Mouse (Mus musculus): ENCODE results near the gene Olfr633. TPM values are rescaled to one million over a fixed set of nuclear protein-coding genes. Genes with fewer than 3 reads are reported as not detected.
"Not testable (repeated sequence)": the region's sequence is repeated elsewhere in the genome, so short reads cannot be mapped to it uniquely, and the experiment has no call there.

Olfr633 gene
- not detected for total RNA-seq (2022)

GRCm38 (mm10) chr7:103944137-103944536 is at the start of gene Olfr633:
Gene Olfr633 (plus strand): TSS chr7:103944437.
- DNase-seq (ENCODE audit: low spot score in 2 of 2): no peak

DNA sequence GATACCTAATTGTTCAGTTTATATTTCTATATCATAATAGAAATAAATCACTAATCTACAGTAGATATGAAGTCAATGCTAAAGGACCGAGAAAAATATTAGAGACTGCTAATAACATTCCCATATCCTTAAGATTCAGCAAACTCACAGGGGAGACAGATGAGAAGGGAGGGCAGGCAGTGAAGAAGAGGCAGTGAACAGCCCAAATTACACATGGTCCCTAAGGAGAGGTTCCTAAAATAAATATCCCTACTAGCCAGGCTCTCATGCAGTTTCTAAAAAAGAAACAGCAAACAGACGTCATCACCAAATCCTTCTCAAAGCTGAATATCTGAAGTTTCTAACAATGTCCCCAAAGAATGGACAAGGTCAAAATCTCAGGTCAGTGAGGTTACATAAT is 41.0 kb upstream of the Olfr633 start, which contains the start of gene Olfr65:
Gene Olfr65 (plus strand): TSS at position 301 of the 400 bp plus-strand sequence.
- no peak for DNase-seq (ENCODE audit: low spot score in 2 of 2)

DNA sequence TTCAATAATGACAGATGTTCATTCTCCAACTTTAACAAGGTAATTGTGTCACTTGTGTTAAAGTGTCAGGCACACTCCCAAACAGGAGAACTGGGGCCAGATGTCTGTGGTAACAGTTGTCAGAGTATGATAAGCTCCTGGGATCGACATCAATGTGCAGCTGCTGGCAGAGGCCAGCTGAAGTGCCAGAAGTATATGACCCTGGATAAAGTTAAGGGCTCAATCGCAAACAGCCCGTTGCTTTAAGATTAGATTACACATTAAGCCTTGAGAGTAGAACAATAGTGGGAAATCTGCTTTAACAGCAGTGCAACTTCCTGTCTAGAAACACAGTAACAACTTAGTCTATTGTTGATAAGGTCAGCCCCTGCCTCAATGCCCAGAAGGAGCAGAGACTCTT is 34.2 kb upstream of the Olfr633 start:
- DNase-seq (ENCODE audit: low spot score in 2 of 2): no peak

DNA sequence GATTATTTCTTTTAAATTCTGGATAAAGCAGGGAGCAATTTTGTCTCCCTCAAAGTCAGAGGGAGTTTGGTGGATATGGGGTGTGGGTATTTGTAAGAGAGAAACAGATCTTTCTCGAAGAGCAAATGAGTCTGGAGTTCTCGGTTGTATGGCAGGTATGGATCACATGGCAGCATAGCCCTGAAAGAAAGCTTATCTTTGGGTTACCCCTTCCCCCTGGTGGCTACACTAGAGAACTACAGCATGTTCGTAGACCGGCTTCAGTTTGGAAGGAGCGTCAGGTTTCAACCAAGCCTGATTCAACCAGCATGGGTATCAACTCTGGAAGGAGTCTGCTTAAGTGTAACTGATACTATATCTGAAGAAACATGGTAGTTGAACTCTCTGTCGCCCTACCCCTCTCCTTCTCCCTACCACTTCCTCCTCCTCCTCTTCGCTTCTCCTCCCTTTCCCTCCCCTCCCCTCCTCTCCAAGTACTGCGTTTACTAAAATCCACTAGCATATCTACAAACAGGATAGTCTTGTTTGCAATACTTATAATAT is 31.2 kb upstream of the Olfr633 start:
- DNase-seq (ENCODE audit: low spot score in 2 of 2): no peak

DNA sequence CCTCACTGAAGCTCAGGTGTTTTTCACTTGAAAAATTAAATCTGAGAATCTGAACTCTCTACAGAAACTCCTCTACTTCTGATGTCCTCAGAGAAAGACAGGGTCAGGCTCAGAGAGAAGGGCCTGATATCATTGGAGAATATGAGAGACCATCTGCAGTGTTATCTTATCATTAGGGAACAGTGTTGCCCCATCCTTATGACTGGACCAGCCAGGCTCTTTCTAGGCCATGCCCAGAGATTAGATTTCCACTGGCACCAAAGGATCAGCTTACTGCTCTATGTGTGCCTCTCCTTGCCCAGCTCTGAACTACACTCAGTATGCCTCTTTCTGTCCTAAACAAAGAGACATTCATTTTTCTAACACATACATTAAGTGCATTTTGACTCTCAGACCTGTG is 28.9 kb upstream of the Olfr633 start:
- DNase-seq (ENCODE audit: low spot score in 2 of 2): no peak

- no peak for DNase-seq (ENCODE audit: low spot score in 2 of 2)
Observed at GRCm38 (mm10) chr7:103928525-103928924, 15.7 kb upstream of the Olfr633 start, which contains the start of gene Olfr631. Gene Olfr631 (plus strand): TSS chr7:103928825.

DNA sequence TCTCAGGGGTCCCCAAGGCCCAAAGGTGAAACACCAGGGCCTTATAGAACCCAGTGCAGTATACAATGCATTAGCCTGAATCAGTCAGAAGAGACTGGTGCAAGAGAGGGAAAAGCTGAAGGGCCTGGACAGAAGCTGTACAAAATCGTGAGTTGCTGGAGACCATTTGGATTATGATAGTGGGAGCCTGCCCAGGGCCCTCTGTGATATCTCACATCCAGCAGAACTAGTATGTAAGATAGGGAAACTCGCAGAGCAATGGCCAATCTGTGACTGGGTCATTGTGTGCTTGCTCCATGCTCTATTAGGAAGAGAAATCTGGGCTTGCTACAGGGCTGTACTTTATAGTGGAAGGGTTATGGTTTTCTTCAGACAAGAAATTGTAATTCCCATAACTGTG is 10.0 kb upstream of the Olfr633 start, which contains the start of gene Olfr632:
Gene Olfr632 (plus strand): TSS at position 84 of the 400 bp plus-strand sequence.
- DNase-seq (ENCODE audit: low spot score in 2 of 2): no peak

- no peak for DNase-seq (ENCODE audit: low spot score in 2 of 2)
Observed at GRCm38 (mm10) chr7:103942730-103943129, 1.5 kb upstream of the Olfr633 start.

- not testable (repeated sequence) for DNase-seq (ENCODE audit: low spot score in 2 of 2)
Observed at GRCm38 (mm10) chr7:103966873-103967272, 22.6 kb downstream of the Olfr633 start.

- DNase-seq (ENCODE audit: low spot score in 2 of 2): no peak
Observed at GRCm38 (mm10) chr7:103970852-103971251, 26.6 kb downstream of the Olfr633 start, which contains the start of gene Olfr635. Gene Olfr635 (plus strand): TSS chr7:103971152.

DNA sequence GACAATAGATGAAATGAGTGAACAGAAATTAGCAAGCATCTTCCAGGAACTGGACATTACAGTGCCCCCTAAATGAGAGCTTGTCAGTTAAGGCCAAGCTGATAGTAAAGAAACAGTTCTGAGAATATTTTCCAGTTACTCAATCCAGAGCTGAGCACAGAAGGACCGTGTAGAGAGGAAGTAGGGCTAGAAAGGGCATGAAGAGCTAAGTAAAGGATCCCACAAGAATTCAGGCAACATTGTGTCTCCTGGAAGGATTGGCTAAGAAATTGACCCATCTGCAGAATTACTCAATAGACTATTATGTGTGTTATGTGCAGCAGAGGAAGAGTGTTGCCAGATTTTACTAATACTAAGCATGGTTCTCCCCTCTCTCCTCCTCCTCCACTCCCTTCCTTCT is 27.5 kb downstream of the Olfr633 start:
- no peak for DNase-seq (ENCODE audit: low spot score in 2 of 2)

DNA sequence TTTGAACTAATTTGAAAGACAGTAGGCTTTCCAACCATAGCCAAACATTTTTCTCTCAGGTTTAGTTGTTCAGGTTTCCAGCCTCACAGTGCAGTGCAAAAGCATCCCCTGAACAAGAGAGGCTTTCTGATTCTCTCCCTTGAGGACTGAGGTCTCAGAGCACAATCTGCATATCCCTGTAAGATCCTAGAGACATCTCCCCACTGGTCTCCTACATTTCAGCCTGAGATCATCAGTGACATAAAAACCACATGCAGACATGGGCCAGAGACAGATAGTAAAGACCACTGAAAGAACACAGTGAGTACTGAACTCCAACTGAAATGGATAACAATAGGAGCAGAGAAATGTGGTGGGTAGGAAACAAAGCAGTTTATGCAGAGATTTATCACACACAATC is 54.2 kb downstream of the Olfr633 start, which contains the start of gene Olfr638:
Gene Olfr638 (plus strand): TSS at position 301 of the 400 bp plus-strand sequence.
- DNase-seq (ENCODE audit: low spot score in 2 of 2): no peak

Other genes with a start within 250 kb of the Olfr633 start
- gene Olfr243, start 229.8 kb upstream of the Olfr633 start, total RNA-seq (2022): not detected
- gene Olfr628, start 214.1 kb upstream of the Olfr633 start, total RNA-seq (2022): not detected
- gene Olfr629, start 199.5 kb upstream of the Olfr633 start, total RNA-seq (2022): not detected
- not detected for gene Olfr630, start 187.1 kb upstream of the Olfr633 start, total RNA-seq (2022)
- gene Olfr69, start 172.8 kb upstream of the Olfr633 start, total RNA-seq (2022): not detected
- gene Olfr68, start 164.7 kb upstream of the Olfr633 start, total RNA-seq (2022): not detected
- gene Olfr67, start 152.6 kb upstream of the Olfr633 start, total RNA-seq (2022): not detected
- 10 to 100 TPM; 16.8 to 31.9 (median 25.7) TPM for gene Hbb-bt, start 130.4 kb upstream of the Olfr633 start, total RNA-seq (2022)
- 100 to 1,000 TPM; 204 to 381 (median 262) TPM for gene Hbb-bs, start 116.3 kb upstream of the Olfr633 start, total RNA-seq (2022)
- gene Hbb-bh2, start 103.9 kb upstream of the Olfr633 start, total RNA-seq (2022): not detected
- gene Hbb-bh1, start 101.3 kb upstream of the Olfr633 start, total RNA-seq (2022): not detected
- gene Hbb-y, start 91.2 kb upstream of the Olfr633 start, total RNA-seq (2022): under 1 TPM in 1 of 4 experiments, not detected in 3; 0.57 TPM
- gene Olfr66, start 58.2 kb upstream of the Olfr633 start, total RNA-seq (2022): not detected
- gene Olfr64, start 50.0 kb upstream of the Olfr633 start, total RNA-seq (2022): not detected
- not detected for gene Olfr65, start 41.0 kb upstream of the Olfr633 start, total RNA-seq (2022)
- gene Olfr631, start 15.6 kb upstream of the Olfr633 start, total RNA-seq (2022): not detected
- not detected for gene Olfr632, start 10.1 kb upstream of the Olfr633 start, total RNA-seq (2022)
- under 1 TPM in 3 of 4 experiments, not detected in 1; 0.05 to 0.08 (median 0.07) TPM for gene Olfr635, start 26.7 kb downstream of the Olfr633 start, total RNA-seq (2022)
- not detected for gene Olfr638, start 54.3 kb downstream of the Olfr633 start, total RNA-seq (2022)
- gene Olfr639, start 72.9 kb downstream of the Olfr633 start, total RNA-seq (2022): under 1 TPM; 0.11 to 0.19 (median 0.14) TPM
- gene Olfr640, start 81.1 kb downstream of the Olfr633 start, total RNA-seq (2022): not detected
- gene Olfr641, start 91.0 kb downstream of the Olfr633 start, total RNA-seq (2022): not detected
- gene Olfr642, start 108.2 kb downstream of the Olfr633 start, total RNA-seq (2022): not detected
- gene 4930516K23Rik, start 117.0 kb downstream of the Olfr633 start, total RNA-seq (2022): not detected
- gene Olfr644, start 127.4 kb downstream of the Olfr633 start, total RNA-seq (2022): not detected
- gene Olfr645, start 141.0 kb downstream of the Olfr633 start, total RNA-seq (2022): not detected
- not detected for gene Olfr646, start 160.4 kb downstream of the Olfr633 start, total RNA-seq (2022)
- not detected for gene Ubqln5, start 185.4 kb downstream of the Olfr633 start, total RNA-seq (2022)
- not detected for gene Olfr643, start 193.0 kb downstream of the Olfr633 start, total RNA-seq (2022)
- gene Ubqln3, start 198.8 kb downstream of the Olfr633 start, total RNA-seq (2022): not detected
- not detected for gene Ubqlnl, start 206.1 kb downstream of the Olfr633 start, total RNA-seq (2022)
- not detected for gene Olfm5, start 220.4 kb downstream of the Olfr633 start, total RNA-seq (2022)
- under 1 TPM in 3 of 4 experiments, not detected in 1; 0.25 to 0.46 (median 0.28) TPM for gene Olfr648, start 239.0 kb downstream of the Olfr633 start, total RNA-seq (2022)